Mouse (Mus musculus): Measurements from ENCODE around the gene Spg20. TPM values are rescaled to one million over a fixed set of nuclear protein-coding genes. Genes with fewer than 3 reads are reported as not detected.
A peak's percentile ranks its signal among the peaks of the same experiment; 100 is the strongest.

Spg20 gene
- polyA plus RNA-seq (2016; fragmentation: Nextera tagmentation; extraction: Ambion mirVana) = 34.2 and 37.4 TPM in 2 replicates

- peak within 1 kb of the TSS; percentile 84 for H3K4me3 ChIP-seq
- no peaks in the 10 kb centered on the region for H3K27me3 ChIP-seq (replicated peaks)
- WGBS = 1% methylated on average over 58 of the region's 58 CpGs
- no peaks in the 10 kb centered on the region for H3K9me3 ChIP-seq
- H3K4me1 ChIP-seq = peaks cover 8% of the 10 kb centered on the region; the same call in 1 of the 2 replicates
- H3K27ac ChIP-seq = peak within 1 kb of the TSS; percentile 75
- H3K4me2 ChIP-seq (replicated peaks) = peak within 1 kb of the TSS; percentile 78
- peak within 1 kb of the TSS; percentile 92 for H3K9ac ChIP-seq
- H3K36me3 ChIP-seq = peaks cover 5% of the 10 kb centered on the region
- ATAC-seq (ENCODE audit: low FRiP score, low read depth) = peak; percentile 95
These were observed at the start of gene Spg20 for GRCm38 (mm10) chr3:55111935-55112709. Gene Spg20 (plus strand): TSS chr3:55112108.

GRCm38 (mm10) chr3:55062653-55063052 lies 49.3 kb upstream of the Spg20 start:
- Histone ChIP-seq H3K27me3 (replicated peaks) (no peaks in the 10 kb centered on the region), H3K4me1 (peaks cover 7% of the 10 kb centered on the region; the same call in 1 of the 2 replicates), H3K27ac (no peak overlapping the region), H3K36me3 (no peaks in the 10 kb centered on the region), H3K4me3 (no peak overlapping the region), H3K4me2 (replicated peaks) (no peak overlapping the region), H3K9me3 (no peaks in the 10 kb centered on the region), H3K9ac (no peak overlapping the region)
- WGBS = 69% methylated on average over 9 of the region's 9 CpGs
- ATAC-seq (ENCODE audit: low FRiP score, low read depth) = no peak

DNA sequence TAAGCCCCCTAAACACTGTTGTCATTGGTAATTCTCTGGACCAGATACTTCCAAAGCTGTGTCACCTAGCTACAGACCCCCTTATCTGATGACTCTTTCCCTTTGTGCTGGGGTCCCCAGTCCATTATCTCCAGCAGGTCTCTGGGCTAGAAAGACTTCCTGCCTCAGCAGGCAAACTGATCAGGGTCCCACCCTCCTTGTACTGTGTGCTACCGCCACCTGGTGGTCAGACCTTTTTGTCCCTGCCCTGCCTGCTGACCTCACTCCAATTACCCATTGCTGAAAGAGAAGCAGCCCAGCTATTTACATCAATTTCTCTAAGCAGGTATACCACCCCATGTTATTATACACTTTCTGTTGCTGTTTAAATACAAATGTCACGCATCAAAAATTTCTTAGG lies 47.5 kb upstream of the Spg20 start:
- Histone ChIP-seq H3K4me1 (peaks cover 7% of the 10 kb centered on the region; the same call in 1 of the 2 replicates), H3K27ac (no peak overlapping the region), H3K4me3 (no peak overlapping the region), H3K36me3 (no peaks in the 10 kb centered on the region), H3K9me3 (no peaks in the 10 kb centered on the region), H3K9ac (no peak overlapping the region), H3K4me2 (replicated peaks) (no peak overlapping the region), H3K27me3 (replicated peaks) (0 out of 2 replicates have a peak, but pooled peaks cover 3% of the 10 kb centered on the region)
- peak; percentile 52; the same call in 1 of the 2 replicates for ATAC-seq (ENCODE audit: low FRiP score, low read depth)
- WGBS = 9% methylated on average over 2 of the region's 2 CpGs

DNA sequence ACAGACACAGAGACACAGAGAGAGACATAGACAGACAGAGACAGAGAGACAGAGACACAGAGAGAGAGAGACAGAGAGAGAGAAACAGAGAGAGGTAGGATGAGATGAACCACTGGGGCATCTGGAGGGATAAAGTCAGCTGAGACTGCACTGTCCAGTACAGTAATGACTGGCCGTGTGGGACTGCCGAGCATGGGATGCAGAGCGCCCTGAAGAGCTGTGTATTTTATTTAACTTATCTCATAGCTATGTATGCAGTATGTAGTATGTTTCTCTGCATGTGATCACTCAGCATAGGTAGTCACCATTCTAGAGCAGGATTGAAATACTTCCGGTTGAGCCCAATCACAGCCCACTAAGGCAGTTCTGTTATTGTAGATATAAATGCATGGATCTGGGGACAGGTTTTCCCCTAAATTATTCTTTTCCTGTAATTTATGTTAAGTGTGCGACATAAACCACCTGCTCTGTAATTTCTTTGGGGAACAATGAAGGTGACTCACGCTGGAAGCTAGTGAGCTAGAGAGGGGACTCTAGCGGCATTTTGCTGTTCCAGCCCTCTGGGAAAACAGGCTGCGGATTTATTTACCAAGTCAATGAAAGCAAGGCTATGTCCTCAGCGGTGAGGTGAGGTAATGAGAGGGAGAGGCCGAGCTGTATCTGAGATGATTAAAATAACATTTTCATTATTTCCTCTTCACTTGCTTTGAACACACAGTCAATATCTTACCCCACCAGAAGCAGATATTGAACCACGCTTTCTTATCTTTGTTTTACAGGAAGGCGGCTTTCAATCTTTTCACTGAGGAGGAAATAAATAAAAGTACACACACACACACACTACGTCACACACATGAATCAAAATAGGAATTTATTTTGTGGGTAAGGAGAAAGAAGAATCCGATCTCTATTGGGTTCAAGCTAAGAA lies 45.9 kb upstream of the Spg20 start:
- Histone ChIP-seq H3K4me1 (peaks cover 7% of the 10 kb centered on the region; the same call in 1 of the 2 replicates), H3K9me3 (no peaks in the 10 kb centered on the region), H3K36me3 (no peaks in the 10 kb centered on the region), H3K9ac (no peak overlapping the region), H3K4me2 (replicated peaks) (no peak overlapping the region), H3K4me3 (no peak overlapping the region), H3K27ac (no peak overlapping the region), H3K27me3 (replicated peaks) (0 out of 2 replicates have a peak, but pooled peaks cover 3% of the 10 kb centered on the region)
- WGBS = 61% methylated on average over 14 of the region's 14 CpGs
- peak; percentile 54 for ATAC-seq (ENCODE audit: low FRiP score, low read depth)

DNA sequence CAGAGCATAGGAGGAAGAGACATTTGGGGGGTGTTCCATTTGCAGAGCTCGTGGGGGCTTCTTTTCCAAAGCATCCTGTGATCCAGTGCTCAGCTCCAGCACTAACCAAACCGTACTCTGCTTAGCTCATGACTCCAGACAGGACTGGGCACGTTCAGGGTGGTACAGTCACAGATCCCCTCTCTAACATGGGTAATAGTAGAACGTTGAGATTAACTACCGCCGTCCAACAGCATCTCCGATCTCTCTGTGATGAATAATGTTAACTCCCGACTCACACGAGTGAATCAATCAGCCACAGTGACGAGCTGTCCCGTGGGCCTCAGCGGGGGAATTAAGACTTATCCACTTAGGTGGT lies 45.3 kb upstream of the Spg20 start:
- H3K4me1 ChIP-seq = peaks cover 7% of the 10 kb centered on the region; the same call in 1 of the 2 replicates
- no peak overlapping the region for H3K4me3 ChIP-seq
- no peak overlapping the region; the same call in 1 of the 2 replicates for H3K4me2 ChIP-seq (replicated peaks)
- no peak overlapping the region for H3K9ac ChIP-seq
- peak; percentile 71 for ATAC-seq (ENCODE audit: low FRiP score, low read depth)
- WGBS = 56% methylated on average over 12 of the region's 12 CpGs
- no peaks in the 10 kb centered on the region for H3K9me3 ChIP-seq
- H3K27ac ChIP-seq = no peak overlapping the region
- H3K36me3 ChIP-seq = no peaks in the 10 kb centered on the region
- H3K27me3 ChIP-seq (replicated peaks) = 0 out of 2 replicates have a peak, but pooled peaks cover 3% of the 10 kb centered on the region

DNA sequence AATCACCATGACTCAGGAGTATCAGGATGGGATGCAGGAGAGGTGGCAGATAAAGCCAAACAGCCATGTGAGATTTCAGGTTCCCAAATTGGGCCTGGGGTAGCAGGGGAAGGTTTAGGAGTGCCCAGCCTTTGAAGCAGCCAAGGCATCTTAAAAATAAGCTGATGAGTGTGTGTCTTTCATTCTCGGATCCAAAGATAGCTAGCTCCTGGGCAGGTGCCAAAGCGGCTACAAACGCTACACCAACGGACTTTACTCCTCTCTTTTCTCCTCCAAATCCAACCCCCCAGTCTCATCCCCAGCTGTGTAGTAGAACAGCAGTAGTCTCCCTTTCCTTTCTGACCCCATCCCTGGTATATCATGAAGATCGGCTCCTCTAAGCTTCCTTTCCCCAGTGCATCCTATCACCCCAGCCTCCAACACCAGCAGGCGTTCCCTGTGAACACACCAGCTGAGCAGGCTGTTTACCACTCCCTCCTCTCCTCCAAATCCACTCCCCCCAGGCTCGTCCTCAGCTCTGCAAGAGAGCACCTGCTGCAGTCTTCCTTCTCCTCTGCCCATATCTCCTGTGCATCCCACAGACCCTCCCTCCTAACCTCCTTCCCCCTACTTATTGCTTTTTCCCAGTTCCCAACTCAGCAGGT lies 44.0 kb upstream of the Spg20 start:
- no peaks in the 10 kb centered on the region for H3K9me3 ChIP-seq
- H3K36me3 ChIP-seq = no peaks in the 10 kb centered on the region
- no peak for ATAC-seq (ENCODE audit: low FRiP score, low read depth)
- no peak overlapping the region for H3K27ac ChIP-seq
- H3K27me3 ChIP-seq (replicated peaks) = 0 out of 2 replicates have a peak, but pooled peaks cover 3% of the 10 kb centered on the region
- no peak overlapping the region for H3K9ac ChIP-seq
- no peak overlapping the region for H3K4me2 ChIP-seq (replicated peaks)
- H3K4me1 ChIP-seq = peaks cover 7% of the 10 kb centered on the region; the same call in 1 of the 2 replicates
- 42% methylated on average over 7 of the region's 7 CpGs for WGBS
- H3K4me3 ChIP-seq = no peak overlapping the region

DNA sequence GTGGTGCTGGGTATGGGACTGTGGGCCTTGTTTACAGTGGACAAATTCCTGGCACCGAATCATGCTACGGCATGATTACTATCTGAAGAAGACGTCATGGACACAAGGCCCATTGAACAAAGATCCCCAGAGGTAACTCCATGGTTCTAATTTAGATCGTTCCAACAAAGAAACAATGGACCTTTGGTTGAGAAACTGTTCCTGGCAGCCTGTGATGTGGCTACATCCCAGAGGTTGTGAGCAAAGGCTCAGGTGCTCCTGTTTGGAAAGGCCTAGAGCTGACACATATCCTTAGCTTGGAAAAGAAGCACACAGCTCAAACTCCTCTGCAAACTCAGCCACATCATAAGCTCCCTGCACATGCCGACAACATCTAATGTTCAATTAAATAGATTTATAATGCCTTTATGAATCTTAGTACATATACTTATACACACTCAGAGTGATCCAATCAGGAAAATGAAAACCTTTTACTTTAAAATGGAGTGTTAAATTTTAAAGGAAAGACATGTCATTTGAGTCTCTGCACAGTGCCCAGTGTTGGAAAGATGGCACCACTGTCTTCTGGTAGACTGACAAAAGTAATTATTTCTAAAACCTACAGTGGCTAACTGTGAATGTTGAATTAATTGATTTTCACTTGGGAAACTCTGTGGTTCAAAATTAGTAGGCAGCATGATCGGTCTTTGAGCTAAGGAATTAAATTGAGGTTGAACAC lies 37.2 kb upstream of the Spg20 start:
- Histone ChIP-seq H3K4me3 (no peak overlapping the region), H3K27me3 (replicated peaks) (no peaks in the 10 kb centered on the region), H3K36me3 (no peaks in the 10 kb centered on the region), H3K4me2 (replicated peaks) (no peak overlapping the region), H3K4me1 (no peaks in the 10 kb centered on the region), H3K9me3 (no peaks in the 10 kb centered on the region), H3K9ac (no peak overlapping the region), H3K27ac (no peak overlapping the region)
- no peak for ATAC-seq (ENCODE audit: low FRiP score, low read depth)
- 81% methylated on average over 6 of the region's 6 CpGs for WGBS

DNA sequence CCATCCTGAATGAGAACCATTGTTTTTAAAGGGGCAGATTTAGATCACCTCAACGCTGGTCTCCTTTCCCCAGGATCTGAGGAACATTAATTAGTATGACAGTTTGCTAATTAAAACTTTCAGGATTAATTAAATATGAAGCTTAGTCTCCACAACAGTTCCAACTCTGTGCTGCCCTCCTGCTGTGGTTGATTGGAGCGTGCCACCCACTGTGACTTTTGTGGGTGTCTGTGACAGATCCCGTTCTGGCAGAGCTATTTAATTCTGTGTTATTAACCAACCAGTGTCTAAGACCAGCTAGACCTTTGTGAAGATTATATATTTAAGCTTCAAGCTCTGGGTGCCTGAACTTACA lies 36.6 kb upstream of the Spg20 start:
- ATAC-seq (ENCODE audit: low FRiP score, low read depth) = no peak
- 58% methylated on average over 3 of the region's 3 CpGs for WGBS
- no peak overlapping the region for H3K4me3 ChIP-seq
- H3K36me3 ChIP-seq = no peaks in the 10 kb centered on the region
- H3K9ac ChIP-seq = no peak overlapping the region
- no peaks in the 10 kb centered on the region for H3K9me3 ChIP-seq
- no peaks in the 10 kb centered on the region for H3K4me1 ChIP-seq
- H3K4me2 ChIP-seq (replicated peaks) = no peak overlapping the region
- H3K27me3 ChIP-seq (replicated peaks) = no peaks in the 10 kb centered on the region
- no peak overlapping the region for H3K27ac ChIP-seq

DNA sequence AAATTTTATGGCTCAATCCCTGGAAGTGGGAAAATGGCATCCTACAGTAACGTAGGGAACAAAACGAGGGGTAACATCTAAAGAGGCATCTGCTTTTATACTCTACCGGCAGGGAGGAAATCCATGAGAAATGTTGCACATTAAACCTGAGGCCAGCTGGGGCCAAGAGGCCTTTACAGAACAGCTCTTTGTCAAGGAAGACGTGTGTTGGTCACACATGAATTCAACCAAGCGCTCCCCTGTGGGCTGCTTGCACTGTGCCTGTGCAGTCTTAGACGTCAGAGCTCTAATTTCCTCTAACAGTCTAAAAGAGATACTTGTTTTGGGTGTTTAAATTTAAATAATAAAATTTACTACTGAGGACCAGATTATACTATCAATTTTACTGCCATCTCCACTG lies 33.7 kb upstream of the Spg20 start:
- WGBS = 8% methylated on average over 6 of the region's 6 CpGs
- Histone ChIP-seq H3K4me1 (no peaks in the 10 kb centered on the region), H3K27me3 (replicated peaks) (no peaks in the 10 kb centered on the region), H3K36me3 (no peaks in the 10 kb centered on the region), H3K4me3 (no peak overlapping the region), H3K9ac (no peak overlapping the region), H3K27ac (peak overlapping the region; percentile 50; the same call in 1 of the 2 replicates), H3K9me3 (no peaks in the 10 kb centered on the region), H3K4me2 (replicated peaks) (peak overlapping the region; percentile 9; the same call in 1 of the 2 replicates)
- ATAC-seq (ENCODE audit: low FRiP score, low read depth) = peak; percentile 87

- Histone ChIP-seq H3K4me2 (replicated peaks) (no peak overlapping the region), H3K4me3 (no peak overlapping the region), H3K27ac (no peak overlapping the region), H3K4me1 (no peaks in the 10 kb centered on the region), H3K36me3 (no peaks in the 10 kb centered on the region), H3K27me3 (replicated peaks) (no peaks in the 10 kb centered on the region), H3K9me3 (no peaks in the 10 kb centered on the region), H3K9ac (no peak overlapping the region)
- WGBS = 86% methylated on average over 8 of the region's 8 CpGs
- no peak for ATAC-seq (ENCODE audit: low FRiP score, low read depth)
These were observed 32.3 kb upstream of the Spg20 start for GRCm38 (mm10) chr3:55079619-55080018.

- Histone ChIP-seq H3K27me3 (replicated peaks) (no peaks in the 10 kb centered on the region), H3K27ac (no peak overlapping the region), H3K4me3 (no peak overlapping the region), H3K4me1 (no peaks in the 10 kb centered on the region; the same call in 1 of the 2 replicates), H3K9me3 (no peaks in the 10 kb centered on the region), H3K9ac (no peak overlapping the region), H3K4me2 (replicated peaks) (no peak overlapping the region), H3K36me3 (no peaks in the 10 kb centered on the region)
- peak; percentile 77 for ATAC-seq (ENCODE audit: low FRiP score, low read depth)
- 17% methylated on average over 6 of the region's 6 CpGs for WGBS
These were observed 31.9 kb upstream of the Spg20 start for GRCm38 (mm10) chr3:55080055-55080454.

All from neural tube, embryonic 12.5 days (tissue).